Mouse (Mus musculus) heart, embryonic 14.5 days (tissue): Measurements from ENCODE around the gene Ltn1. TPM values are rescaled to one million over a fixed set of nuclear protein-coding genes. Genes with fewer than 3 reads are reported as not detected.
A peak's percentile ranks its signal among the peaks of the same experiment; 100 is the strongest.

Experiments
- ATAC-seq: fragments of 200-750 bp; cut with Nextera tagmentation; 2 replicates; pipeline ENCODE4 v1.8.0; 2017; ENCODE audit warnings: low read depth, moderate TSS enrichment; ENCODE audit not compliant: insufficient number of reproducible peaks, insufficient read depth, low FRiP score
- H3K27ac ChIP-seq, 2 experiments: fragments of 200-500 bp in 1 of 2; fragments of 300-500 bp in 1 of 2; sonication (generic) in 1 of 2; replicated peaks in 1 of 2; 2 replicates each; pipeline ENCODE4 v1.5.1; 2012 to 2014; ENCODE audit warnings: low read depth in 2 of 2, low read length in 2 of 2, control low read depth in 1 of 2, mild to moderate bottlenecking in 1 of 2, mixed read lengths in 1 of 2; ENCODE audit not compliant: control insufficient read depth in 1 of 2, insufficient read depth in 1 of 2
- H3K27me3 ChIP-seq: fragments of 300-500 bp; sonication (generic); 2 replicates; pipeline ENCODE4 v1.6.1; 2014; ENCODE audit warnings: mild to moderate bottlenecking, low read length, control low read depth; ENCODE audit not compliant: control insufficient read depth, insufficient read depth
- H3K36me3 ChIP-seq: fragments of 300-500 bp; sonication (generic); 2 replicates; pipeline ENCODE4 v1.6.1; 2014; ENCODE audit warnings: mild to moderate bottlenecking, control low read depth, low read length, mixed read lengths; ENCODE audit not compliant: control insufficient read depth, insufficient read depth
- H3K4me1 ChIP-seq, 2 experiments: fragments of 200-500 bp in 1 of 2; fragments of 300-500 bp in 1 of 2; sonication (generic) in 1 of 2; 2 replicates each; pipeline ENCODE4 v1.6.1; 2012 to 2014; ENCODE audit warnings: low read length in 2 of 2, control low read depth in 1 of 2, mixed read lengths in 1 of 2; ENCODE audit not compliant: control insufficient read depth in 2 of 2, insufficient read depth in 2 of 2
- H3K4me2 ChIP-seq: fragments of 300-500 bp; sonication (generic); 2 replicates; pipeline ENCODE4 v1.6.1; 2014; ENCODE audit warnings: mild to moderate bottlenecking, low read length
- H3K4me3 ChIP-seq, 2 experiments: fragments of 200-500 bp in 1 of 2; fragments of 300-500 bp in 1 of 2; sonication (generic) in 1 of 2; 2 replicates each; pipeline ENCODE4 v1.5.1; 2012 to 2014; ENCODE audit warnings: low read length in 2 of 2, mild to moderate bottlenecking in 2 of 2, control low read depth in 1 of 2, low read depth in 1 of 2, moderate library complexity in 1 of 2; ENCODE audit not compliant: control insufficient read depth in 1 of 2, insufficient read depth in 1 of 2
- H3K9ac ChIP-seq: fragments of 300-500 bp; sonication (generic); 2 replicates; pipeline ENCODE4 v1.6.1; 2014; ENCODE audit warnings: mild to moderate bottlenecking, low read length
- H3K9me3 ChIP-seq: fragments of 300-500 bp; sonication (generic); 2 replicates; pipeline ENCODE4 v1.6.1; 2016; ENCODE audit warnings: low read length, control low read depth; ENCODE audit not compliant: control insufficient read depth
- WGBS: fragments of 180-500 bp; shearing (Covaris S2); extraction: QIAGEN DNeasy Blood & Tissue Kit; methylation state at CpG from one replicate; pipeline ENCODE4 v1.1.7; 2014; 5-methylcytosine and 5-hydroxymethylcytosine counted together
- polyA plus RNA-seq: library from polyadenylated mRNA; unstranded; fragments of >200 nt; fragmentation: Nextera tagmentation; extraction: Ambion mirVana; gene quantifications from 2 replicates; pipeline ENCODE4 v1.2.1, GENCODE M21; 2014

Ltn1 gene
- polyA plus RNA-seq, 1 experiment from 2014 or later = 24.6 TPM

- Histone ChIP-seq H3K4me2 (no peak overlapping the region), H3K9me3 (peaks cover 2% of the 10 kb centered on the region; the same call in 1 of the 2 replicates), H3K9ac (no peak overlapping the region), H3K4me1 (peaks cover 0 to 7% of the 10 kb centered on the region in 2 experiments; a peak in 3 of 4 replicates), H3K4me3 (no peak overlapping the region), H3K27ac (no peak overlapping the region), H3K36me3 (peaks cover 59% of the 10 kb centered on the region), H3K27me3 (no peaks in the 10 kb centered on the region)
- no peak for ATAC-seq
- WGBS = 90% methylated on average over 3 of the region's 3 CpGs
These were observed 44.9 kb downstream of the Ltn1 start for GRCm38 (mm10) chr16:87387444-87387977.

GRCm38 (mm10) chr16:87384366-87384765 lies 48.0 kb downstream of the Ltn1 start:
- H3K27ac ChIP-seq = no peak overlapping the region
- no peak overlapping the region for H3K9ac ChIP-seq
- H3K4me1 ChIP-seq = peaks cover 0 to 7% of the 10 kb centered on the region in 2 experiments; a peak in 3 of 4 replicates
- no peaks in the 10 kb centered on the region for H3K27me3 ChIP-seq
- ATAC-seq = no peak
- no peak overlapping the region for H3K4me3 ChIP-seq
- H3K4me2 ChIP-seq = no peak overlapping the region
- H3K9me3 ChIP-seq = peaks cover 2% of the 10 kb centered on the region; the same call in 1 of the 2 replicates
- peaks cover 82% of the 10 kb centered on the region for H3K36me3 ChIP-seq
- 83% methylated on average over 2 of the region's 2 CpGs for WGBS

GRCm38 (mm10) chr16:87382996-87383395 lies 49.4 kb downstream of the Ltn1 start:
- 48% methylated on average over 2 of the region's 2 CpGs for WGBS
- Histone ChIP-seq H3K27ac (no peak overlapping the region; a peak in 1 of 4 replicates), H3K4me2 (no peak overlapping the region), H3K4me3 (no peak overlapping the region), H3K9me3 (peaks cover 2% of the 10 kb centered on the region; the same call in 1 of the 2 replicates), H3K4me1 (peaks cover 0 to 7% of the 10 kb centered on the region in 2 experiments; a peak in 3 of 4 replicates), H3K36me3 (peaks cover 81% of the 10 kb centered on the region), H3K9ac (no peak overlapping the region), H3K27me3 (no peaks in the 10 kb centered on the region)
- ATAC-seq = no peak

GRCm38 (mm10) chr16:87366445-87366844 lies 66.0 kb downstream of the Ltn1 start:
- no peaks in the 10 kb centered on the region for H3K9me3 ChIP-seq
- H3K9ac ChIP-seq = no peak overlapping the region
- no peaks in the 10 kb centered on the region for H3K27me3 ChIP-seq
- H3K36me3 ChIP-seq = peaks cover 62% of the 10 kb centered on the region
- H3K27ac ChIP-seq = no peak overlapping the region
- H3K4me3 ChIP-seq = no peak overlapping the region
- ATAC-seq = no peak
- no peak overlapping the region for H3K4me2 ChIP-seq
- H3K4me1 ChIP-seq = peaks cover 7 to 13% of the 10 kb centered on the region in 2 experiments
- WGBS = 95% methylated on average over 6 of the region's 6 CpGs

GRCm38 (mm10) chr16:87366035-87366434 lies 66.4 kb downstream of the Ltn1 start:
- H3K36me3 ChIP-seq = peaks cover 62% of the 10 kb centered on the region
- ATAC-seq = no peak
- H3K4me1 ChIP-seq = peaks cover 7 to 13% of the 10 kb centered on the region in 2 experiments
- H3K27ac ChIP-seq = no peak overlapping the region
- H3K4me3 ChIP-seq = no peak overlapping the region
- no peak overlapping the region for H3K4me2 ChIP-seq
- no peaks in the 10 kb centered on the region for H3K27me3 ChIP-seq
- WGBS = 83% methylated on average over 10 of the region's 10 CpGs
- H3K9me3 ChIP-seq = no peaks in the 10 kb centered on the region
- H3K9ac ChIP-seq = no peak overlapping the region

- no peak overlapping the region for H3K4me2 ChIP-seq
- no peaks in the 10 kb centered on the region for H3K9me3 ChIP-seq
- H3K4me1 ChIP-seq = peaks cover 7 to 13% of the 10 kb centered on the region in 2 experiments
- peak overlapping the region; percentile 29 to 66; a peak in 2 of 4 replicates for H3K27ac ChIP-seq
- no peak overlapping the region for H3K9ac ChIP-seq
- no peak overlapping the region for H3K4me3 ChIP-seq
- ATAC-seq = 0 out of 2 replicates have a peak, but pooled peaks have one; percentile 39
- H3K27me3 ChIP-seq = no peaks in the 10 kb centered on the region
- H3K36me3 ChIP-seq = peaks cover 70% of the 10 kb centered on the region
- 28% methylated on average over 4 of the region's 4 CpGs for WGBS
These were observed 68.2 kb downstream of the Ltn1 start for GRCm38 (mm10) chr16:87364231-87364630.

DNA sequence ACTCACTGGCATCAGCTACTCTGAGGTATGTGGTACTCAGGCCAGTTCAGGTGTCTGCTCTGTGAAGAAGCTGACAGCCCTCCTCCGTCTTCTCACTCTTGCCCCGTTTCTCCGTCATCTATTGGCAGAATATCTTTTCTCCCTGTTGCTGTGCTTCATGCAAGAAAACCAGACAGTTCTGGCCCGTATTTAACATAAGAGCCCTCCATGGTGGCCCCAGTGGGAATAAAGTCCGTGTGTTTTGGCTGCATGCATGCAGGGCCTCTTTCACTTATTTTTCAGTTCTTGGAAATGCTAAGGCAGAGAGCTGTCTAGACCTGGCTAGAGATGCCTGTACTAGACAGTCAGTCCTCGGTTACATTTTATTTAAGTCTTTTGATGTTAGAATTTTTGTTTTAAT lies 72.3 kb downstream of the Ltn1 start:
- peaks cover 74% of the 10 kb centered on the region for H3K36me3 ChIP-seq
- H3K27me3 ChIP-seq = no peaks in the 10 kb centered on the region
- no peak for ATAC-seq
- peaks cover 7 to 15% of the 10 kb centered on the region in 2 experiments for H3K4me1 ChIP-seq
- no peak overlapping the region for H3K4me2 ChIP-seq
- no peak overlapping the region for H3K4me3 ChIP-seq
- no peak overlapping the region for H3K9ac ChIP-seq
- H3K27ac ChIP-seq = no peak overlapping the region
- H3K9me3 ChIP-seq = no peaks in the 10 kb centered on the region
- 88% methylated on average over 6 of the region's 6 CpGs for WGBS

DNA sequence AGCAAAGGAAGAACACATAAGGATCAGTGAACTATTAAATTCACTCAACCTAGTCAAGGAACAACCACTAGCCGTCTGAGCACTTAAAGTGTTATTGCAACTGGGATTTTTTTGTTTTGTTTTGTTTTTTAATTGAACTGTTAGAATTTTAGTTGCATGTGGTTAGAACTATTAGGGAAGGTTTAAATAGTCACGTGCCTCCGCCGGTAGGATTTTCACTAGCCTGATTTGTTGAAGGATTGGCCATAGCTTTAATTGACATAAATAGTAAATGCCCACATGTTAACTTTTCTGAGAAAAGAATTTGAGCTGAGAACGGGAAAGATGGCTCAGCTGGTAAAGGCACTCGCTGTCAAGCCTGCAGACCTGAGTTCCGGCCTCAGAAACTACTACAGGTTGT lies 77.7 kb downstream of the Ltn1 start:
- H3K9ac ChIP-seq = peak overlapping the region; percentile 81
- no peak for ATAC-seq
- peak overlapping the region; percentile 59 for H3K4me2 ChIP-seq
- peaks cover 39% of the 10 kb centered on the region for H3K36me3 ChIP-seq
- 85% methylated on average over 7 of the region's 7 CpGs for WGBS
- H3K27me3 ChIP-seq = no peaks in the 10 kb centered on the region
- H3K4me1 ChIP-seq = peaks cover 0 to 6% of the 10 kb centered on the region in 2 experiments; a peak in 2 of 4 replicates
- H3K9me3 ChIP-seq = no peaks in the 10 kb centered on the region
- H3K27ac ChIP-seq = peak overlapping the region; percentile 33 to 95; a peak in 3 of 4 replicates
- peak overlapping the region in 1 of 2 experiments; percentile 76; a peak in 2 of 4 replicates for H3K4me3 ChIP-seq
